Mouse (Mus musculus) splenic B cell, adult 2 months (primary cell): ENCODE results near the gene Fggy.

ENCODE experiments used
- DNase-seq: peaks from one replicate; pipeline ENCODE4 v3.0.0-alpha.2; 2011; ENCODE audit warnings: low read depth, low spot score
- H3K27me3 ChIP-seq: 2 replicates; pipeline ENCODE4 v1.6.1; 2012; ENCODE audit warnings: mild to moderate bottlenecking, low read length, moderate library complexity, mixed read lengths; ENCODE audit not compliant: control insufficient read depth, poor library complexity, insufficient read depth, severe bottlenecking
- H3K36me3 ChIP-seq: 2 replicates; pipeline ENCODE4 v1.6.1; 2012; ENCODE audit warnings: mild to moderate bottlenecking, low read length, moderate library complexity, mixed read lengths; ENCODE audit not compliant: control insufficient read depth, poor library complexity, insufficient read depth, severe bottlenecking

Fggy gene

GRCm38 (mm10) chr4:95909689-95910654 lies 352.7 kb downstream of the Fggy start:
- H3K27me3 ChIP-seq, result no peaks in the 10 kb centered on the region
- DNase-seq, result no peak
- no peaks in the 10 kb centered on the region for H3K36me3 ChIP-seq

GRCm38 (mm10) chr4:95913026-95913425 lies 355.7 kb downstream of the Fggy start:
- no peak for DNase-seq
- Histone ChIP-seq H3K36me3 (no peaks in the 10 kb centered on the region), H3K27me3 (no peaks in the 10 kb centered on the region)

GRCm38 (mm10) chr4:95915628-95916579 lies 358.6 kb downstream of the Fggy start:
- DNase-seq, result no peak
- no peaks in the 10 kb centered on the region for H3K27me3 ChIP-seq
- no peaks in the 10 kb centered on the region for H3K36me3 ChIP-seq

GRCm38 (mm10) chr4:95917703-95918102 lies 360.4 kb downstream of the Fggy start:
- no peaks in the 10 kb centered on the region for H3K27me3 ChIP-seq
- DNase-seq, result no peak
- no peaks in the 10 kb centered on the region for H3K36me3 ChIP-seq

- Histone ChIP-seq H3K36me3 (no peaks in the 10 kb centered on the region), H3K27me3 (no peaks in the 10 kb centered on the region)
- DNase-seq, result no peak
These were observed 363.1 kb downstream of the Fggy start for GRCm38 (mm10) chr4:95920448-95920847.

- DNase-seq, result peak; percentile 83
- H3K36me3 ChIP-seq, result no peaks in the 10 kb centered on the region
- no peaks in the 10 kb centered on the region for H3K27me3 ChIP-seq
These were observed 367.2 kb downstream of the Fggy start for GRCm38 (mm10) chr4:95924210-95925184.

GRCm38 (mm10) chr4:95928846-95929245 lies 371.5 kb downstream of the Fggy start:
- DNase-seq, result no peak
- no peaks in the 10 kb centered on the region for H3K36me3 ChIP-seq
- H3K27me3 ChIP-seq, result no peaks in the 10 kb centered on the region

- Histone ChIP-seq H3K27me3 (no peaks in the 10 kb centered on the region), H3K36me3 (no peaks in the 10 kb centered on the region)
- no peak for DNase-seq
These were observed 372.6 kb downstream of the Fggy start for GRCm38 (mm10) chr4:95929936-95930335.

- Histone ChIP-seq H3K36me3 (no peaks in the 10 kb centered on the region), H3K27me3 (no peaks in the 10 kb centered on the region)
- no peak for DNase-seq
These were observed 374.0 kb downstream of the Fggy start for GRCm38 (mm10) chr4:95931331-95931730.

GRCm38 (mm10) chr4:95933801-95934356 lies 376.6 kb downstream of the Fggy start:
- Histone ChIP-seq H3K27me3 (no peaks in the 10 kb centered on the region), H3K36me3 (no peaks in the 10 kb centered on the region)
- no peak for DNase-seq

- DNase-seq, result no peak
- no peaks in the 10 kb centered on the region for H3K27me3 ChIP-seq
These were observed 377.2 kb downstream of the Fggy start for GRCm38 (mm10) chr4:95934384-95935035.

GRCm38 (mm10) chr4:95938701-95939100 lies 381.4 kb downstream of the Fggy start:
- no peaks in the 10 kb centered on the region for H3K36me3 ChIP-seq
- DNase-seq, result no peak
- no peaks in the 10 kb centered on the region for H3K27me3 ChIP-seq

More at GRCm38 (mm10) chr4:95934384-95935035, 377.2 kb downstream of the Fggy start:
- no peaks in the 10 kb centered on the region for H3K36me3 ChIP-seq

- DNase-seq, result no peak
- Histone ChIP-seq H3K27me3 (no peaks in the 10 kb centered on the region), H3K36me3 (no peaks in the 10 kb centered on the region)
These were observed 390.6 kb downstream of the Fggy start for GRCm38 (mm10) chr4:95947896-95948295.
